Mouse (Mus musculus): Measurements from ENCODE around the gene Zfp14.

Zfp14 gene

DNA sequence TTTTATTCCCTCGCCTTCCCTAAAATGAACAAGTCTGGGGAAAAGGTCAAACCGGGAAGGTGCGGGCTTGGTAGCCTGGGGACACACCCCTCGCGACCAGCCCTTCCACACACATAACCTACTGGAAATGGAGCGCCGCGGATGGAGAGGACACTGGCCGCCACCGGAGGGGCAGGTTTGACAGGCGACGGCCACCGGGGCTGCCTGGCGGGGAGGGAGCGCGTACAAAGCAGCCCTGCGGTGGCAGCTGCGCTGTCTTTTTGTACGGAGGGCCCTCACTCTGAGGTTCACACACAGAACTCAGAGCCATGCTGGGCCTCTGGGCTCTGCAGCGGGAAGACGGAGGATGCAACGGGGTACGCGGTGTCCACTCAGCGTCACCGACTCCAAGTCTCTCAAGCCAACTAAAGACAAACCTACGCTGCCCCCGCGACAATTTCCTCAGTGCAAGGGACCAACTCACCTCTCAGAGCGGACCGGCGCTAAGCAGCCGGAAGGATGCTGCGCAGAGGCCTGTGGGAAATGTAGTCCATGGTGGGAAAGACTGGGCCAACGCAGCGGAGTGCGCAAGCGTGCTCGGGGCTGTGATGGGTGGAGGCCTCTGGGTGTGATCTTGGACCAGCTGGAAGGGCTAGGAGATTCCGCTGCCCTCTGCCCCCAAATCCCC, at the start of gene Zfp14:
TSS of gene Zfp14 (minus strand) at position 499 of the 667 bp plus-strand sequence.
- peak; percentile 83 for DNase-seq (ENCODE audit: low read depth)

DNA sequence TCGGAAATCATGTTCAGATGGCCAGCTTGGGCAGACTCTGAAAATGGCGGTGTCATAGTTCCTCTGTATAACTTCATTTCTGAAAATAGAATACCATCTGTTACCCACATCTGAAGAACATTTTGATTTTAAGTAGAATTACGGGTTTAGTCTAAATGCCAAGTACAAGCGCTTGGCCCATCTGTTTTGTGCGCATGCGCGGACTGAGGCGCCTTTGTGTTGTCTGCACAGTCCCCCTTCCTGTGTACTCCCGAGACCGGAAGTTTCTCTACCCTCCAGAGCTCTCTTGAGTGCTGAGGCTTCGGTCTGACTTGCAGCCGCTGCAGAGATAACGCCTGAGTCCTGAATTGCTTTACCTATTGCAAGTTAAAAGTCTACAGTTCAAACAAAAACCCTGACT, 48.1 kb upstream of the Zfp14 start:
- no peak for DNase-seq (ENCODE audit: low read depth)

DNA sequence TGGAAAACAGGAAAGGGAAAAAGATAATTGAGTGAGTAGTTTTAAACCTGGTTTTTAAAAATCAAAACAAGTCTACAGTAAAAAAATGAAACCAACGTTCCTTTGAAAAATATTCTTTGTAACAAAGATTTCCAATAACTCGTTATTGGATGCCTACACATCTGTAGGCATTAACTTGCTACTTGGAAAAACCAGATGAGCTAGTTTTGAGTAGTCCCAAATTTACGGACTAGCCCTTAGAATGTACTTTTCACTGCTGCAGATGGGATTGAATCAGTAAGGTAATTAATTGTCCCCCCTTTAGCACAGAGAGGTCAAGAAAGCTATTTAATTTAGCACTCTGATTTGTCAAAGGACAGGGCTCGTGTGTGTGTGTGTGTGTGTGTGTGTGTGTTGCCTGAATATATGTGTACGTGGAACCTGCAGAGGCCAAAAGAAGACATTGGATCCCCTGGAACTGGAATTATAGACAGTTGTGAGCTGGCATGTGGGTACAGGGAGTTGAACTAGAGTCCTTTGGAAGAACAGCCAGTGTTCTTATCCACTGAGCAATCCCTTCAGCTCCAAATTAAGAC, 44.5 kb upstream of the Zfp14 start:
- peak; percentile 43 for DNase-seq (ENCODE audit: low read depth)

DNA sequence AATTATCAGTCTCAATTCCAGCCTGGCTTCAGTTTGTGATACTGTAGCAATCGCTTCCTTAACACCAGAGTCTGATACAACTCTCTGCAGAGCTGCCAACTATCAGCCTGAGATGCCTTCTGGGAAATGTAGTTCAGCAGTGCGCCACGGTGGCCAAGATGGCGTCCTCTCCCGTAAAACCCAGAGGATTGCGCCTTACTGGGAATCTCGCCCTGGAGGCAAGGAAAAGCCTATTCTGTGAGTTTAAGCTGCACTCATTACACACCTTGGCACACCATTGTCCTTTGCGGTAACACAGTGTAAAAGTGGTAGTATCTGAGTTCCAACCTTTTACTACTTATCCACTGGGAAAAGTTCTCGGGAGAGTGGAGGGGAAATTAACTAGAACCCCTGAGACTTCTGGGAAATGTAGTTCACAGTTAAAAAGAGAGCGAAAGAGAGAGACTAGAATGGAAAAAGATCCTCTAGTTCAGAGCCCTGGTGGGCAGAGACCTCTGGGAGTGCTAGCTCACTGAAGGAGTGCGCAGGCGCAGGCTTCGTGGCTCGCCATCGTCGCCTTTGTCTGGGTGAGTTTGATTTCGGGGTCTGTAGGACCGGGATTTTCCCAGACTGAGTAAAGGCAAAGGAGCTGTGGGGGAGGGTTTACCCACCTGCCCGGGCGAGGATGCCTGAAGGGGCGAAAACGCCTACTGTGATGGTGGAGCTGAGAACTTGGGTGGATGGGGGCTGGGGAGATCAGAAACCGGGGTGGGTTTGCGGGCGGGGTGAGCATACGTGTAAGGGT, 43.7 kb upstream of the Zfp14 start, which contains the start of gene Zfp260:
TSS of gene Zfp260 (plus strand) at position 132 of the 784 bp plus-strand sequence.
- DNase-seq (ENCODE audit: low read depth): peak; percentile 97

DNA sequence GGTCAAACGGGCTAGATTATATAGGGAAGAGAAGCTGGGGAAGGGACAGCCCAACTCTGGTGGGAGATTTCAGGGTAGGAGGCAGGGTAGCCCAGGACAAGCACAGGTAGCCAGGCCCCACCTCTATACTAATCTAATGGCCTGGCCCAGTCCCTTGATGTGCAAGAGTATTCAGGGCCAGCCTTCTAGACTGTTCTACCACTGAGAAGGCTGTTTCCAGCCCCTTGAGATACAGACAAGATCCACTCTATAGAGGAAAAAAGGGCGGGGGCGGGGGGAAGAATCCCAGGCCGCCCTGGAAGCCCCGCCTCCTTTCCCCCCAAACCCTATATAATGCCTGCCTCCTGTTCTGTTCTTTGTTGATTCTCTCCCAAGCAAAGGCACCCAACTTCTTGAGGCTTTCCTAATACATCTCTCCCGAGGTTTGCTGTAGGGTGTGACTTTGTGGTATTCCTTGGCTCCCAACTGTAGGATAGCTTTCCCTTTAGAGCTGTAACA, 42.8 kb upstream of the Zfp14 start:
- DNase-seq (ENCODE audit: low read depth): no peak

DNA sequence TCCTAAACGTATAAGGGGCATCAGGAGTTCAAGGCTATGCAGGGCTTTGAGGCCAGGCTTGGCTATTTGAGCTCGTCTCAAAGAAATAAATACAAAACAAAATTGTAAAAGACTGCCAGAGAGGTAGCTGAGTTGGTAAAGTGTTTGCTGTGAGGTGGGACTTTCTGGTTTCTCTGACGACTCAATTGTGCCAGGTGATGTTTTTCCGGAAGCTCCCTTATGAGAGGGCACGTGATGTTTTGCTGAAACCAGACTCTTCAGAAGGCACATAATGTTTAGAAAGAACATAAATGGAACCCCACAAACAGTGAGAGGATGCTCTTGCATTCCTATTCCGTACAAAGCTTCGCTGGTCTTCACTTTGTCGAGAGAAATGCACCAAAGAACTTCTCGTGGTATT, 41.5 kb upstream of the Zfp14 start:
- no peak for DNase-seq (ENCODE audit: low read depth)

DNA sequence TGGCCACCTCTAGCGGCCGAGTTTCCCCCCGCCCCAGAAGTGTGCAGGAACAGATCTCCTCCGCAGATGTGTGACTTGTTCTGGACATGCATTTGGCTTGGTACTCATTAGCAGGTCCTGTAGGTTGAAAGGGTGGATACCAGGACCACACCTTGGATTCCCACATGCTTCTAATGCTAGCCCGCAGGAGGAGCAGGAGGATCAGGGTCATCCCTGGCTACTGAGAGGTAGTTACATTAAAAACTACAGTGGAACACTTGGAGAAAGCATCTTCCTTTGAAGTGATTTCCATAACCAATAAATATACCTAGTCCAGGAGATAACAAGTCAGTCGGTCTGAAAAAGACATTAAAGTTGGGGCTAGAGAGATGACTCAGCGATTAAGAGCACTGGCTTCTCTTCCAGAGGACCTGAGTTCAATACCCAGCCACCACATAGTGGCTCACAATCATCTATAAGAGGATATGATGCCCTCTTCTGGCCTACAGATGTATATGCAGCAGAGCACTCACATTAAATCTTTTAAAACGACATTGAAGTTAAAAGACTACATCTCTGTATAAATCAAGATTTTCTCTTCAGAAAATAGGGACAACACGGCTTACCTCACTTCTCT, 39.9 kb upstream of the Zfp14 start:
- DNase-seq (ENCODE audit: low read depth): peak; percentile 84

DNA sequence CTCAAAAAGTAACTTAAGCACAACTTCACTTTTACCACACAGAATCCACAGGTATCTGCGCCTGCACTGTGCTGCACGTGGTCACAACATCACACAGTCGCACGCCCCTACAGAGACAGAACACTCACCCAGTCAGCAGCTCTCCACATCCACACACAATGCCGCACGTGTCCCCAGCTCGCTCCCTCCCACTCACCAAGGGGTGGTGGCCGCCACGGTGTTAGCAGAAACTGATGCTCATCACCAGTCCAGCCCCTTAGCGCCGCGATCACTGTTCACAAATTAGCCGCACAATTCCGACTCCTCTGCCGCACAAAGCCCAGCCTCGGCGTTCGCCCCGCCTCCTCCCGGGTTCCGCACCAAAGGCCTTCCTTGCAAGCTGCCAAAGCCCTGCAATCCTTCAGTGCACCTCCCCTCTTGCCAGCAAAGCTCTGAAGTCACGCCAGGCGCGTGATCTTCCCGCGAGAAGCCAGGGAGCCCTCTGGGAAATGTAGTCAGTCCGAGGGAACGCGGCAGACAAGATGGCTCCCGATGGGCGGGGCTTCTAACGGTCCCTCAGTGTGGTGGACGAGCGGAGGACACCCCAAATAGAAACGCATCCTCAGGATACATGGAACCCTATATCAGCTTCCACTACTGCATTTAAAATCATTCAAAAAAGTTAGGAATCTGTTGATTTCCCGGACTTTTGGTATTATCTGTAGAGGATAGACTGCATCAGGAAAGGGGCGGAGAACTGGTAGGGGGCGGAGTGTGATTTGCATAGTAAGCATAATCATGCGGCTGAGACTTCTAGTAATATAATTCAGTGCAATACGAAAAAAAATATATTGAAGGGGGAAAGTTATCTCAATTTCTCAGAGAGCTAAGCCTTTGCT, 39.2 kb upstream of the Zfp14 start, which contains the start of the genes Gm26920 and Zfp566:
TSS of gene Gm26920 (minus strand) at position 319 of the 878 bp plus-strand sequence.
TSS of gene Zfp566 (minus strand) at position 436 of the 878 bp plus-strand sequence.
- peak; percentile 99 for DNase-seq (ENCODE audit: low read depth)

DNA sequence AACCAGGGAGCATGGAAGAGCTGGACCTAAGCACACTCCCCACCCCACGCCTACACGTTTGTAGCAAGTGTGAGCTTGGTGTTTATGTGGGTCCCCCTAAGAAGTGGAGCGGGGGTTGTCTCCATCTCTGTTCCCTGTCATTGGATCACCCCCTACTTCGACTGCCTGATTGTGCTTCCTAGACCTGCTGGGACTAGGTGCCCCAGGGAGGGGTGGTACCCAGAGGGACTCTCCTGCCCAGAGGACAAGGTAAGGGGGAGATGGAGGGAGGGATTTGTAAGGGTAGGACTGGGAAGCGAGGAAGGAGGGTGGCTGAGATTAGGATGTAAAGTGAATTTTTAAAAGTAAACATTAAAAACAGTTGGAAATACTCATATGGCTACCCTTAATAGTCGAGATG, 38.2 kb upstream of the Zfp14 start:
- DNase-seq (ENCODE audit: low read depth): no peak

DNA sequence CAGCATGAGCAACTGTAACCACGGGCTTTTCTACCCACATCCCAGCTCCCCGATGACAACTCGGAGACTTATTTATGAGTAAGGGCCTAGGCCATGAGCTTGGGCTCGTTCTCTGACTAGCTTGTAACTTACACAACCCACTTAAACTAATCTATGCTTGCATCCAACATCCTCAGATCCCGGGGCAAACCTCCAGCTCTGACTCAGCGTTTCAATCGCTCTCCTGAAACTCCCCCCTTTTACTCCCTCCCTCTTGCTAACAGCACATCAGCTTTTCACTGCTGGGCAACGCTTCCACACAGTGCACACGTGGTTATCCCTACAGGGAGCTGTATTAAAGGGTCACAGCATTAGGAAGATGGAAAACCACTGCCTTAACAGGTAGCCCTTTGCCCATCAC, 35.3 kb upstream of the Zfp14 start:
- peak; percentile 76 for DNase-seq (ENCODE audit: low read depth)

DNA sequence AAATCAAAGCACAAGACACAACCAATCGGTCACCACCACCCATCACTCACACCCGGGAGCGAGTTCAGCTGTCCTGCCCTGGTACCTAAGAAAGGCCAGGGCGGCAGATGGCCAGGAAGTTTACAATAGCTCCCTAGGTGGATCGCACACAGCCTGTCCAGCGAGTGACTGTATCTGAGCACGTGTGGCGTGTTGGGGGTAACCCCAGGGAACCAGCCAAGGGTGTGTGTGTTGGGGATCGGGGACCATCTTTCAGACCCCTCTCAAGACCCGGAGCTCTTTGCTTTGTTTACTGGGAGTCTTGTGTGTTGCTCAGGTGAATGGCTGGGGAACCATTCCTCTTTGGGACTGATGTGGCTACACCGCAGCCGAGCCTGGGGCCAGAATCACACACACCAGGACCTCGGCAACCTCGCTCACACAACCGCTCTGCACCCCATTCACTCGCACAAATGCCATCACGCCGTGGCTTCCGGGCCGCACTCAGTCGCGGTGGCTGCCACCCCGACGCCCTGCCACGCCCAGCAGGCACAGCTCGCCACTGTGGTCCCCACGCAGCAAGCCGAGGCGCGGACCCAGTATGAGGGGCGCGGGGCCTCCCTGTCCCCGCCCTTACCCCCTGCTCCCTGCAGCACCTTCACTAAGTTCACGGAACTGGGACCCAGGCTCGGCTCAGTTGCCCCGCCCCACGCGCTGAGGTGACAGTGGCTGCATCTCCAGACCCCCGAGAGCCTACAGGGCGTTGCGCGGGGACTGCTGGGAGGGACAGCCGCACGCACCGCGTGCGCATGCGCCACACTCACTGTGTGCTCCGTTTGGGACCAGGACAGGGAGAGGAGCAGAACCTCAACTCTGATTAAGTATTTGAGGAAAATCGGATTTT, 21.2 kb upstream of the Zfp14 start, which contains the start of gene Zfp82:
TSS of gene Zfp82 (minus strand) at position 755 of the 883 bp plus-strand sequence.
- DNase-seq (ENCODE audit: low read depth): peak; percentile 71

DNA sequence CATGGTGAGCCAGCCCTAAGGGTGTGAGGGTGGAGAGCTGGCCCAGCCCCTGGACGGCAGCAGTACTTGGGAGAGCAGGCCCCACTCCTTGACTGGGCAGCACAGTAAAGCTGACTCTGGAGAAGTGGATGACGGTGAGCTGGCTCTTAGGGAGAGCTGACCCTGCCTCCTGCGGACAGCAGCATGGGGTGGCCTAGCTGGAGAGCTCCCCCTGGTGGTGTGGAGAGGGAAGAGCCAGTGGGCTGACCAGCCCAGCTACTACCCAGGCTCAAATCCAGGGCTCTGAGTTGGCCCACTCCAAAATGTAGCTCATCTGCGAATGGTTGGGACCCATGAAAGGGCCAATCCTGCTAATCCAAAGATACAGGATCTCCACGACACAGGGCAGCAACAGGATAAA, 13.4 kb upstream of the Zfp14 start:
- DNase-seq (ENCODE audit: low read depth): no peak

DNA sequence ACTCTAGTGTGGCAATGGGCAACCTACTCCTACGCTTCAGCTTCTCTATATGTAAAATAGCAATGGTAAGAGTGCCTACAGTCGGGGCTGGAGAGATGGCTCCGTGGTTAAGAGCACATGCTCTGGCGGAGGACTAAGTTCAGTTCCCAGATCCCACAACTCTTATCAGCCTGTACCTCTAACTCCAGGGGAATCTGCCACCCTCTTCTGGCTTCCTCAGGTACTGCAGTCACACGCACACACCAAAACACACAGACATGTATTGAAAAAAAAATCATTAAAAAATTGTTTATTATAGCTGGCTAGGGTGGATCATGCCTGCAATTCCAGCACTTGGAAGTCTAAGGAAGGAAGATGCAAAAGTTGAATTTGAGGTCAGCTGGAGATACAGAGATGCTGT, 11.3 kb upstream of the Zfp14 start:
- DNase-seq (ENCODE audit: low read depth): peak; percentile 55

DNA sequence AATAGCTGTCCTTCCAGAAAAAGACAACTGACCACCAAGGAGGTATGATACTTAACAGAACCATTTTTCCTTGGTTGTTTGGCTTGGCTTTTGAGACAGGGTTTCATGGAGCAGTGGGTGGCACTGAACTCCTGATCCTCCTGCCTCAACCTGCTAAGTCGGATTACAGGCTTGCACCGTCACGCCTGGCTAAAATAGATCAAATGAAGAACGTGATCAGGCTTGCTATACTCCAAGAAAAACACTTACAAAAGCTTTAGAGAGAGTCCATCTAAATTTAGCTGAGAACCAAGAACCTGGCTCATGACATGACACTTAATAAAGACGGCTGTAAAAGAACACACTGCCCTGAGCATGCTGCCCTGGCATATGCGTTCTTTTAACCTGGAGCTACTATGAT, 9.2 kb upstream of the Zfp14 start:
- DNase-seq (ENCODE audit: low read depth): no peak

DNA sequence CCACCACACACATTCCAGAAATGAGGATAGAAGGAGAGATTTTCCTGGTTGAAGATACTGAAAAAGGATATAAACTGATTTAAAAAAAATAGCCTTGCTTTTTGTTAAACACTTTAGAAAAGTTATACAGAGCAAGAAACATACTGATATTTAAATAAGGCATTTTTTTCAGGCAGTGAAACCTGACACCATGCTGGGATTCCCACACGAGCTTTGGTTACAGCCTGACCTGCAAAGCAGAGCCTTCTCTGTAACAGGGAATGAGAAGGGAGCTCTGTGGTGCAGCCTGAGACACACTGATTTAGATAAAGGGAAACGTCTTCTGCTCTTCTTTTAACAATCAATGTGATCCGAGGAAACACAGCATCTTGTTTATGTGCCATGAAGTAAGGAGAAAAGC, 2.4 kb upstream of the Zfp14 start:
- peak; percentile 18 for DNase-seq (ENCODE audit: low read depth)

DNA sequence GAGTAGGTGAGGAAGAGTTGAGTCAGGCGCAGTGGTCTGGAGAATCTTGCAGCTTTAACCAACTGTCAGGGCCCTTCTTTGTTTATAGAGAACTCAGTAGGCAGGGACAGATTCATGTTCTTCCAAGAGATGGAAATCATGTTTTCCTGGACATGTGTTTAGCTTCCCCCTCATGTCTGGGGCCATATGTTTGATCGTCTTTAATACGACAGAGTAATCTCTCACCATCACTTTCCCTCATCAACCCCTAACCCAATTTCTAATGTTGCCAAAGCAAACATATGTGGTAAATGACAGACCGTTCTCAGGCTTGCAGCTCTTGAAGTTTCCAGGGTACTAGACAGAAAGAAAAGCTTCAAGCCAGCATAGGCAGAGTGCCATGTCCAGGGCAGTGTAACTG, 3.1 kb downstream of the Zfp14 start:
- no peak for DNase-seq (ENCODE audit: low read depth)

DNA sequence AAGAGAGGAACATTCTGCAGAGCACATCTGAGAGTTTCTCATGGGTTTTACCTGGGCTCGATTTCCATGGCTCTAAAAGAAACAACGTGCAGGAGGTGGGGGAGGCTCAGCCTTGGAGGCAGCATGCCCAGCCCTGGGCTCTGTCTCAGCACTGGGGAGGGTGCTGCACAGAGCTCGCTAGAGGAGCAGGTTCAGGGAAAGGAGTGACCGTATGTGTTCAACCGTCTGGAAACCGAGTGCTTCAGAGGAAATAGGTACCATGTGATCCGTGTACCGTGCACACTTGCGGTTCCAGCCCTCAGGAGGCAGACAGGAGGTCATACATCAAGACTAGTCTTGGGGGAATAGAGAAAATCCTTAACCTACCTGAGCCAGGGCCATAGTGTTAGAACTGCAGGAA, 6.8 kb downstream of the Zfp14 start:
- no peak for DNase-seq (ENCODE audit: low read depth)

DNA sequence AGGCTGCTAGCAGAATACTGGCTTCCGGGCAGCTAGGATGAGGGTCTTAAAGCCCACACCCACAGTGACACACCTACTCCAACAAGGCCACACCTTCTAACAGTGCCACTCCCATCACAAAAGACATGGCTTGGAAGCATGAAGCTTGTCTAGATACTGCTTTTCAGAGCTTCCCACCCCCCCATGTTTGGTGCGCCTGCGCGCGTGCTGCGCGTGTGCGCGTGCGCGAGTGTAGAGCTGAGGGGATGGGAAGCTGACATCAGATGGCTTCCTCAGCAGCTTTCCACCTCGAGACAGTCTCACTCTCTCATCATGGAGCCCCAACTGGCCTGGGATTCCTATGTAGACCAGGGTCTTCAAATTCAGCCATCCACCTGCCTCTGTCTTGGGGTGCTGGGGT, 16.8 kb downstream of the Zfp14 start:
- no peak for DNase-seq (ENCODE audit: low read depth)

DNA sequence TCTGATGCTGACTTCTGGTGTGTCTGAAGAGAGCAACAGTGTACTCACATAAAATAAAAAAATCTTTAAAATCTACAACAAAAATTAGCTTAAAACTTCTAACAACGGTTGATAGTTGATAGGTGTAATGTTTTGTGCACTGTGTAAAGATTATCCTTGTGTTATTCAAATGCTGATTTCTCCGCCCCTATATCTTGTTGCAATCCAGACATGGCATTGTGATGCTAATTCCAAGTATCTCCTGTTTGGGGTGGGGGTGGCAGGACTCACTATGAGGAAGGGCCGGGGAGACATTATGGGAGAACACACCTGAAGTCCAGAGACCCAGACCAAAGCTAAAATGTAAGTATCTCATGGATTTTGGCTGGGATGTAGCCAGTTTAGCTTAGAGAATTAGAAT, 19.8 kb downstream of the Zfp14 start:
- no peak for DNase-seq (ENCODE audit: low read depth)

DNA sequence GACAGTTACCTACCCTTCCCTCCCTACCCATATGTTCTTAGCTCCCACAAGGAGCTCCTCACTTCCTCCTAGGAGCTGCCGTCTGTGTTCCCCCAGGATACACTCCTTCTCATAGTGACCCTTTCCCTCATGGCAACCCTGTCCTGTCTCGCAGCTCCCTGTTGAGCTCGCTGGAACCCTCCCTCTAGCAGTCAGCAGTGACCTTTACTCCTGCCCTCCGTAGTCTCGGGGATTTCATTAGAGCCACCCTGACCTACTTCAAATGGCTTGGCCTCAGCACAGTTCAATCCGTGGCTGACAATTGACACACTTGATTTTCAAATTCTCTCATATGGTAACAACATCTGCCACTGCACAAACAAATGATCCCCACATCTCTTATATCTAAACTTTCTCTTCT, 20.5 kb downstream of the Zfp14 start:
- DNase-seq (ENCODE audit: low read depth): no peak
